Mouse (Mus musculus) stomach, postnatal 0 days (tissue): Measurements from ENCODE around the gene Kdm2b. TPM values are rescaled to one million over a fixed set of nuclear protein-coding genes. Genes with fewer than 3 reads are reported as not detected.
A peak's percentile ranks its signal among the peaks of the same experiment; 100 is the strongest.

Source experiments
- ATAC-seq: fragments of 200-750 bp; cut with Nextera tagmentation; 2 replicates; pipeline ENCODE4 v1.8.0; 2017; ENCODE audit not compliant: low FRiP score, low TSS enrichment
- DNase-seq: peaks from one replicate; pipeline ENCODE4 v3.0.0-alpha.2; 2016; ENCODE audit warnings: low spot score
- H3K27ac ChIP-seq: fragments of 300-500 bp; sonication (generic); replicated peaks from 2 replicates; pipeline ENCODE4 v1.5.1; 2014; ENCODE audit warnings: mild to moderate bottlenecking, control low read depth
- H3K27me3 ChIP-seq: fragments of 300-500 bp; sonication (generic); 2 replicates; pipeline ENCODE4 v1.6.1; 2014; ENCODE audit warnings: low read length; ENCODE audit not compliant: control insufficient read depth, insufficient read depth
- H3K36me3 ChIP-seq: fragments of 300-500 bp; sonication (generic); 2 replicates; pipeline ENCODE4 v1.6.1; 2014; ENCODE audit warnings: low read length, mixed read lengths; ENCODE audit not compliant: control insufficient read depth, insufficient read depth
- H3K4me1 ChIP-seq: fragments of 300-500 bp; sonication (generic); replicated peaks from 2 replicates; pipeline ENCODE4 v1.6.1; 2014; ENCODE audit warnings: antibody characterized with exemption; ENCODE audit not compliant: control insufficient read depth, insufficient read depth
- H3K4me2 ChIP-seq: fragments of 300-500 bp; sonication (generic); replicated peaks from 2 replicates; pipeline ENCODE4 v1.6.1; 2014; ENCODE audit warnings: low read depth, mild to moderate bottlenecking, control low read depth, moderate library complexity
- H3K4me3 ChIP-seq: fragments of 300-500 bp; sonication (generic); 2 replicates; pipeline ENCODE4 v1.5.1; 2014; ENCODE audit warnings: low read depth, low read length, control low read depth
- H3K9ac ChIP-seq: fragments of 300-500 bp; sonication (generic); 2 replicates; pipeline ENCODE4 v1.6.1; 2014; ENCODE audit warnings: mild to moderate bottlenecking, low read length, control low read depth, mixed read lengths
- H3K9me3 ChIP-seq: fragments of 300-500 bp; sonication (generic); 2 replicates; pipeline ENCODE4 v1.6.1; 2016; ENCODE audit warnings: low read length; ENCODE audit not compliant: control insufficient read depth
- CTCF ChIP-seq: IDR thresholded peaks from 2 replicates; pipeline ENCODE4 v1.5.1; 2016; ENCODE audit warnings: antibody characterized with exemption, low read depth, mild to moderate bottlenecking, moderate library complexity
- EP300 ChIP-seq: optimal IDR thresholded peaks from 2 replicates; pipeline ENCODE3; 2016; ENCODE audit warnings: antibody characterized with exemption
- WGBS: fragments of 180-500 bp; shearing (Covaris S2); extraction: QIAGEN DNeasy Blood & Tissue Kit; methylation state at CpG from one replicate; pipeline ENCODE4 v1.1.7; 2014; 5-methylcytosine and 5-hydroxymethylcytosine counted together
- polyA plus RNA-seq: library from polyadenylated mRNA; unstranded; fragments of >200 nt; fragmentation: Nextera tagmentation; extraction: Ambion mirVana; gene quantifications from 2 replicates; pipeline ENCODE4 v1.2.1, GENCODE M21; 2015

The Kdm2b gene
- polyA plus RNA-seq, 1 experiment from 2014 or later: 15.5 TPM

- H3K27ac ChIP-seq: no peak overlapping the region
- ATAC-seq (peak; percentile 51; the same call in 1 of the 2 replicates), DNase-seq (no peak)
- no peak overlapping the region for H3K9ac ChIP-seq
- no peaks in the 10 kb centered on the region for H3K9me3 ChIP-seq
- no peaks in the 10 kb centered on the region for H3K27me3 ChIP-seq
- no peaks in the 10 kb centered on the region for H3K4me1 ChIP-seq
- 54% methylated on average over 2 of the region's 2 CpGs for WGBS
- no peak overlapping the region for H3K4me3 ChIP-seq
- TF ChIP-seq EP300 (no peak), CTCF (no peak)
- no peak overlapping the region for H3K4me2 ChIP-seq
- H3K36me3 ChIP-seq: peaks cover 8% of the 10 kb centered on the region; the same call in 1 of the 2 replicates
These were observed 116.0 kb downstream of the Kdm2b start for GRCm38 (mm10) chr5:122873573-122873972.

GRCm38 (mm10) chr5:122872626-122873025, 117.0 kb downstream of the Kdm2b start:
- H3K27me3 ChIP-seq: no peaks in the 10 kb centered on the region
- TF ChIP-seq EP300 (no peak), CTCF (no peak)
- ATAC-seq (no peak), DNase-seq (no peak)
- H3K9me3 ChIP-seq: no peaks in the 10 kb centered on the region
- H3K4me1 ChIP-seq: no peaks in the 10 kb centered on the region
- no peak overlapping the region for H3K4me3 ChIP-seq
- H3K9ac ChIP-seq: no peak overlapping the region
- no peak overlapping the region for H3K27ac ChIP-seq
- no peak overlapping the region for H3K4me2 ChIP-seq
- WGBS: 84% methylated on average over 3 of the region's 3 CpGs
- peaks cover 6% of the 10 kb centered on the region; the same call in 1 of the 2 replicates for H3K36me3 ChIP-seq

- H3K27me3 ChIP-seq: no peaks in the 10 kb centered on the region
- no peaks in the 10 kb centered on the region for H3K9me3 ChIP-seq
- TF ChIP-seq EP300 (no peak), CTCF (no peak)
- no peak overlapping the region for H3K9ac ChIP-seq
- peaks cover 13% of the 10 kb centered on the region; the same call in 1 of the 2 replicates for H3K36me3 ChIP-seq
- H3K27ac ChIP-seq: no peak overlapping the region
- WGBS: 98% methylated on average over 2 of the region's 2 CpGs
- H3K4me2 ChIP-seq: no peak overlapping the region
- H3K4me3 ChIP-seq: no peak overlapping the region
- no peak for ATAC-seq
- H3K4me1 ChIP-seq: no peaks in the 10 kb centered on the region
- DNase-seq: no peak
These were observed 126.6 kb downstream of the Kdm2b start for GRCm38 (mm10) chr5:122863053-122863452.

DNA sequence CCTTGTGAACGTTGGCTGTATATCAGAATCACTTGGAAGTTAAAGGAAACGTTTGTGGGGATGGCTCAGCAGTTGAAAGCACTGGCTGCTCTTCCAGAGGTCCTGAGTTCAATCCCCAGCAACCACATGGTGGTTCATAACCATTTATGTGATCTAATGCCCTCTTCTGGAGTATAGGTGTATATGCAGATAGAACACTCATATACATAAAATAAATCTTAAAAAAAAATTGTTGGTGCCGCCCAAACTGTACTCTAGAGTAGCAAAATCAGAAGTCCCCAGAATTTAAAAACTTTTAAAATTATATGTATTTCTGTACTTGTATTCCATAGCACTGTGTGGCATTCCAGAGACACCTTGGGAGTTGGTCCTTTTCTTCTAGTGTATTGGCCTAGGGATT, 133.8 kb downstream of the Kdm2b start:
- Histone ChIP-seq H3K27ac (no peak overlapping the region), H3K27me3 (no peaks in the 10 kb centered on the region), H3K4me3 (no peak overlapping the region), H3K4me2 (no peak overlapping the region), H3K4me1 (0 out of 2 replicates have a peak, but pooled peaks cover 4% of the 10 kb centered on the region), H3K36me3 (no peaks in the 10 kb centered on the region), H3K9me3 (no peaks in the 10 kb centered on the region), H3K9ac (no peak overlapping the region)
- WGBS: 54% methylated on average over 3 of the region's 3 CpGs
- DNase-seq (no peak), ATAC-seq (no peak)
- TF ChIP-seq CTCF (peak; percentile 42), EP300 (no peak)

DNA sequence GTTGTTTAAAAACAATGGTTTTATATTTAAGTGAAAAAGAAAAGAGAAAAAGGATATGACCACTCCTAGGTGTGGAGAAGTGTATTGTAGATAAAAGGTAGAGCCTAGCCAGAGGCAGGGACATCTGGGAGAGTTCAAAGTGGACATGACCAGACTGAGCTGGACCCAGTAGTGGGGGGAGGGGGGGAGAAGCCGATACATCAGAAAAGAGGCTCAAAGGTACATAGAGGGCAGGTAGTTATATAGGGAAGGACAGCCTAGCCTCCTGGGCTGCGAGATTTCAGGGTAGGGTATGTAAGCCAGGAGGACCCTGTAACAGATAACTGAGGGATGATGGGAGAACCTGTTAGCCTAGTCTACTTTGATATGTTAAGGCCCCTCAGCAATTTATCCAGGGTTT, 137.0 kb downstream of the Kdm2b start:
- H3K9ac ChIP-seq: no peak overlapping the region
- no peaks in the 10 kb centered on the region for H3K27me3 ChIP-seq
- WGBS: 66% methylated on average over 2 of the region's 2 CpGs

DNA sequence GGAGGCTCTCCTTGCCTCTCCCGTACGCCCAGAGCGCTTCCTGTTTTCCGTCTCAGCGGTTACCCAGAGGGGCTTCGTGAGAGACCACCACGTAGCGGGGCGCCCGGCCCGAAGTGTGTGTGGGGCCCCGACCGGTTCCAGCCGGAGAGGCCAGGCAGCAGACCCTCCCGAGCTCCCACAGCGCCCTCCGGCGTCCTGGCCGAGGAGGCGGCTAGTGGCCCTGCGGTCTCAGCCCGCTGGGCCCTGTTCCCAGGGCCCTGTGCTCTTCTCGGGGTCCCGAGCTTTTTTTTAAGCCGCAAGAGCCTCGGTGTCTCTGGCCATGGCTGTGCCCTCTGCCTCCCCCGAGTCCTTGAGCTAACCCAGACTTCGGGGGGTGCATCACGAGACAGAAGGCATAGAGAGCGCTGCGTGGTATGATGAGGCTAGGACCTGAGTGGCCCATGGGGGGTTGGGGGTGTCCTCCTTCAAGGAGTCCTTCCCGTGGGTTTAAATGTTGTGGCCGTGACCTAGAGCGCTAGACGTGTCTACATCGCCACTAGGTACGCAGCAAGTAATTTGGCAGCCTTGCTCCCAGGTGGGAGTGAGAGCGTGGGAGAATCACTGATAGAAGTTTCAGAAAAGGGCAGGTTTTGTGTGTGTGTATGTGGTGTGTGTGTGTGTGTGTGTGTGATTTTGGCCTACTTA, 139.2 kb downstream of the Kdm2b start:
- under 1% methylated on average over 37 of the region's 38 CpGs for WGBS
- H3K9me3 ChIP-seq: no peaks in the 10 kb centered on the region
- H3K4me3 ChIP-seq: peak overlapping the region; percentile 76
- H3K36me3 ChIP-seq: no peaks in the 10 kb centered on the region
- DNase-seq: peak; percentile 78
- H3K4me1 ChIP-seq: 0 out of 2 replicates have a peak, but pooled peaks cover 4% of the 10 kb centered on the region
- ATAC-seq: peak; percentile 84
- H3K27me3 ChIP-seq: no peaks in the 10 kb centered on the region
- H3K27ac ChIP-seq: peak overlapping the region; percentile 93
- H3K9ac ChIP-seq: peak overlapping the region; percentile 92
- TF ChIP-seq CTCF (peak; percentile 70), EP300 (no peak)
- H3K4me2 ChIP-seq: peak overlapping the region; percentile 96

More for the DNA sequence above, 137.0 kb downstream of the Kdm2b start:
- Histone ChIP-seq H3K27ac (no peak overlapping the region), H3K4me3 (no peak overlapping the region), H3K4me2 (no peak overlapping the region), H3K9me3 (no peaks in the 10 kb centered on the region), H3K36me3 (no peaks in the 10 kb centered on the region), H3K4me1 (0 out of 2 replicates have a peak, but pooled peaks cover 4% of the 10 kb centered on the region)
- ATAC-seq (no peak), DNase-seq (no peak)
- TF ChIP-seq CTCF: no peak
- no peak for TF ChIP-seq EP300
